Mouse (Mus musculus) bone marrow macrophage, adult 2 months (primary cell): ENCODE results near the gene Kcp.

ENCODE experiments used
- CTCF ChIP-seq: IDR thresholded peaks from 2 replicates; pipeline ENCODE4 v1.5.1; 2012; ENCODE audit warnings: low read depth, mild to moderate bottlenecking, low read length, moderate library complexity
- POLR2A ChIP-seq: IDR thresholded peaks from 2 replicates; pipeline ENCODE4 v1.6.1; 2012; ENCODE audit warnings: mild to moderate bottlenecking, low read depth, low read length, borderline replicate concordance

DNA sequence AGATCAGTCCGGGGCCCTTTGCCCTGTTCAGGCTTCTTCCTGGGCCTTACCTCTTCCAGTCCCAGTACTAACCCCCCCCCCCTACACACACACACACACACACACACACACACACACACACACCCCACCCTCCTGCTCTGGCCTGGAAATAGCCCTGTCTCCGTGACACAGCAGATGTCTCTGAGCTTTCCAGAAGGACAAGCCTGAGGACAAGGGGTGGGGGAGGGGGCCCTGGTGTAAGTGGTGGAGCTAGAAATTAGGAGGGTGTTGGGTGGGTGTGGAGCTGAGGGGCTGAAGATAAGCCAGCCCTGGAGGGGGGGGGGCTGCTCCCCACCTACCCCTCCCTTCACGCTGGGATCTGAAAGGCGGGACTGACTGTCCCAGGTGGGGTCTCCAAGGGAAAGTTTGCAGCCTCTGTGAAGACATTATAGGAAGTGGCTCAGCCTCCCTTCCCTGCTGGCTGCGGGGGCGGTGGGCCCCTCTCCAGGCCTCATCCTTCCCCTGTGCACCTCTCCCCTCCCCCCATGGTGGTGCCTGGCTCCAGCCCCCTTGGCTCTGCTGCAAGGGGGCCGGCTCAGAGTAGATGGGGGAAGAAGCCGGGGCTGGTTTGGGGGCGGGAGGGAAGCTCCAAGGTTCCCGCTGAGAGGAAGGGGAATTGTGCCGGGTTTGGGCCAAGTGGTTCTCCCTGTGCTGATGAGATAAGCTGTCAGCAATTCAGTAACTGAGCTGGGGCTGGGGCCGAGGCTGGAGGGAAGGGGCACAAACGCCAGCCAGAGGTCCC lies 72.7 kb downstream of the Kcp start:
- no peak for TF ChIP-seq CTCF
- no peak for TF ChIP-seq POLR2A
